Mouse (Mus musculus) cerebellum, adult 9-11 months (tissue): ENCODE results near the gene Gpatch1.

Experiments
- DNase-seq: peaks from one replicate; pipeline ENCODE4 v3.0.0; 2022

The Gpatch1 gene

GRCm38 (mm10) chr7:35317729-35318609 lies at the start of gene Gpatch1:
TSS of gene Gpatch1 (minus strand) at chr7:35318440.
- peak; percentile 90 for DNase-seq

- DNase-seq = no peak
Measured at GRCm38 (mm10) chr7:35365161-35365910, 47.1 kb upstream of the Gpatch1 start.

- DNase-seq = no peak
Measured at GRCm38 (mm10) chr7:35362868-35363267, 44.6 kb upstream of the Gpatch1 start.

- DNase-seq = no peak
Measured at GRCm38 (mm10) chr7:35362253-35362652, 44.0 kb upstream of the Gpatch1 start.

- peak; percentile 49 for DNase-seq
Measured at GRCm38 (mm10) chr7:35357621-35358020, 39.4 kb upstream of the Gpatch1 start.

GRCm38 (mm10) chr7:35355303-35355872 lies 37.1 kb upstream of the Gpatch1 start:
- no peak for DNase-seq

GRCm38 (mm10) chr7:35353306-35353705 lies 35.1 kb upstream of the Gpatch1 start:
- DNase-seq = no peak

- no peak for DNase-seq
Measured at GRCm38 (mm10) chr7:35351155-35351554, 32.9 kb upstream of the Gpatch1 start.

- no peak for DNase-seq
Measured at GRCm38 (mm10) chr7:35349886-35350684, 31.8 kb upstream of the Gpatch1 start.

- no peak for DNase-seq
Measured at GRCm38 (mm10) chr7:35349022-35349421, 30.8 kb upstream of the Gpatch1 start.

- no peak for DNase-seq
Measured at GRCm38 (mm10) chr7:35347918-35348700, 29.9 kb upstream of the Gpatch1 start.

- DNase-seq = no peak
Measured at GRCm38 (mm10) chr7:35344785-35345330, 26.6 kb upstream of the Gpatch1 start.

- no peak for DNase-seq
Measured at GRCm38 (mm10) chr7:35342498-35342897, 24.3 kb upstream of the Gpatch1 start.

- peak; percentile 24 for DNase-seq
Measured at GRCm38 (mm10) chr7:35341282-35341681, 23.0 kb upstream of the Gpatch1 start.

GRCm38 (mm10) chr7:35340196-35340595 lies 22.0 kb upstream of the Gpatch1 start:
- DNase-seq = no peak

- peak; percentile 64 for DNase-seq
Measured at GRCm38 (mm10) chr7:35334527-35335452, 16.6 kb upstream of the Gpatch1 start.

GRCm38 (mm10) chr7:35333692-35334526 lies 15.7 kb upstream of the Gpatch1 start, which contains the start of gene Rhpn2:
TSS of gene Rhpn2 (plus strand) at chr7:35334170.
- DNase-seq = peak; percentile 100

- no peak for DNase-seq
Measured at GRCm38 (mm10) chr7:35333231-35333651, 15.0 kb upstream of the Gpatch1 start.

GRCm38 (mm10) chr7:35331590-35331989 lies 13.3 kb upstream of the Gpatch1 start:
- DNase-seq = no peak
